Mouse (Mus musculus) lung, postnatal 0 days (tissue): ENCODE measurements around the gene Smarca1. TPM values are rescaled to one million over a fixed set of nuclear protein-coding genes. Genes with fewer than 3 reads are reported as not detected.

Source experiments
- ATAC-seq: fragments of 200-750 bp; cut with Nextera tagmentation; 2 replicates; pipeline ENCODE4 v1.8.0; 2017; ENCODE audit warnings: moderate library complexity
- DNase-seq: peaks from one replicate; pipeline ENCODE4 v3.0.0-alpha.2; 2016; ENCODE audit warnings: low spot score
- H3K27ac ChIP-seq: fragments of 300-500 bp; sonication (generic); 2 replicates; pipeline ENCODE4 v1.5.1; 2014; ENCODE audit warnings: antibody characterized with exemption, mild to moderate bottlenecking, low read length, mixed read lengths
- H3K27me3 ChIP-seq: fragments of 300-500 bp; sonication (generic); replicated peaks from 2 replicates; pipeline ENCODE4 v1.6.1; 2014; ENCODE audit warnings: low read length, mixed read lengths; ENCODE audit not compliant: insufficient read depth
- H3K36me3 ChIP-seq: fragments of 300-500 bp; sonication (generic); 2 replicates; pipeline ENCODE4 v1.6.1; 2014; ENCODE audit warnings: low read length, mixed read lengths; ENCODE audit not compliant: insufficient read depth
- H3K4me1 ChIP-seq: fragments of 300-500 bp; sonication (generic); 2 replicates; pipeline ENCODE4 v1.6.1; 2014; ENCODE audit warnings: antibody characterized with exemption, low read depth, low read length, mixed read lengths; ENCODE audit not compliant: insufficient read depth
- H3K4me2 ChIP-seq: fragments of 300-500 bp; sonication (generic); replicated peaks from 2 replicates; pipeline ENCODE4 v1.6.1; 2014; ENCODE audit warnings: low read depth, mild to moderate bottlenecking, low read length, moderate library complexity, mixed read lengths
- H3K4me3 ChIP-seq: fragments of 300-500 bp; sonication (generic); 2 replicates; pipeline ENCODE4 v1.5.1; 2014; ENCODE audit warnings: low read depth, low read length
- H3K9ac ChIP-seq: fragments of 300-500 bp; sonication (generic); replicated peaks from 2 replicates; pipeline ENCODE4 v1.6.1; 2014; ENCODE audit warnings: low read depth, mild to moderate bottlenecking
- H3K9me3 ChIP-seq: fragments of 300-500 bp; sonication (generic); 2 replicates; pipeline ENCODE4 v1.6.1; 2016; ENCODE audit warnings: low read length, mixed read lengths
- CTCF ChIP-seq: IDR thresholded peaks from 2 replicates; pipeline ENCODE4 v1.5.1; 2016; ENCODE audit warnings: antibody characterized with exemption, mild to moderate bottlenecking
- EP300 ChIP-seq: IDR thresholded peaks from 2 replicates; pipeline ENCODE4 v1.6.1; 2016; ENCODE audit warnings: antibody characterized with exemption, mild to moderate bottlenecking, control low read depth
- WGBS: fragments of 180-500 bp; shearing (Covaris S2); extraction: QIAGEN DNeasy Blood & Tissue Kit; methylation state at CpG from one replicate; pipeline ENCODE4 v1.1.7; 2014; 5-methylcytosine and 5-hydroxymethylcytosine counted together
- polyA plus RNA-seq: library from polyadenylated mRNA; unstranded; fragments of >200 nt; fragmentation: Nextera tagmentation; extraction: Ambion mirVana; gene quantifications from 2 replicates; pipeline ENCODE4 v1.2.1, GENCODE M21; 2015

The Smarca1 gene
- polyA plus RNA-seq, 1 experiment from 2014 or later, result 5.8 TPM

DNA sequence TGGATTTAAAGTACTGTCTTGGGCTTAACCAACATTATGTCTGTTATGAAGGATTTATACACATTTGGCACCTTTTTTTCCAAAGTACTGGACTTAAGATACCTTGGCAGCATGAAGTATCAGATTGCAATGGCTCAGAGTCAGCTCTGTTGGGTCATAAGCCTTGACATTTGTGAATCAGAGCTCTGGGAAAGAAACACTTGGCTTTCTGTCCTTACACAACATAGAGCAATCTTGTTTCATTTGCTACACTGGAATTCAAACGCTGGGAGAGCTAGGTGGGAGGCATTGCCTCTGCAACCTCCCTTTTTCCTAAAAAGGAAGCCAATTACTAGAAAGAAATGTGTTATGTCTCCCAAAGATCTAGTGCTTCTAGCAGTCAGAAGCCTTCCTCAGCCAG, 24.1 kb upstream of the Smarca1 start:
- no peak for TF ChIP-seq CTCF
- no peak for TF ChIP-seq EP300
- Histone ChIP-seq H3K9me3 (no peaks in the 10 kb centered on the region), H3K27me3 (no peaks in the 10 kb centered on the region), H3K4me1 (no peaks in the 10 kb centered on the region), H3K4me2 (no peak overlapping the region), H3K36me3 (no peaks in the 10 kb centered on the region), H3K4me3 (no peak overlapping the region), H3K9ac (no peak overlapping the region), H3K27ac (no peak overlapping the region)
- DNase-seq, result no peak
- WGBS, result 67% methylated on average over 1 of the region's 1 CpGs
- ATAC-seq, result no peak

DNA sequence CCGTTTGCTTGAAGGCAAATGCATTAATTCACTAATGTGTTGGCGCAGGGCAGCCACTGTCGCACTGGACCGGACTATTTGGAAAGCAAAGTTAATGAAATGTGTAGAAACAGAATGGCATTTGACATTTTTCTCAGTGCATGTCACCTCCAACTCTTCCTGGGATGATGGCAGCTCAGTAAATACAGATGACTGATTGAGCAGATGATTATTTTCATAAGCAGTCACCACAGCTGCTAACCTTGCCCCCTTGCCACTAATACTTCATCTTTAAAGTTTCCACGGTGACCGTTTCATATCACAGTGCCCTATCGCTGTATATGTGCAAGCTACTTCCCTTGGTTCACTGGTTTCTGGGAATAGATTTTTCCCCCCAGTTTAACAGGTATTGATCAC, 20.8 kb upstream of the Smarca1 start:
- ATAC-seq (no peak), DNase-seq (peak; percentile 9)
- Histone ChIP-seq H3K9me3 (no peaks in the 10 kb centered on the region), H3K4me1 (no peaks in the 10 kb centered on the region), H3K9ac (no peak overlapping the region), H3K4me2 (peak overlapping the region; percentile 53), H3K4me3 (no peak overlapping the region), H3K27me3 (no peaks in the 10 kb centered on the region), H3K36me3 (no peaks in the 10 kb centered on the region), H3K27ac (no peak overlapping the region)
- 40% methylated on average over 7 of the region's 7 CpGs for WGBS
- no peak for TF ChIP-seq EP300
- TF ChIP-seq CTCF, result no peak

GRCm38 (mm10) chrX:47912904-47913542, 20.2 kb upstream of the Smarca1 start:
- no peak for TF ChIP-seq CTCF
- no peak for TF ChIP-seq EP300
- peak overlapping the region; percentile 56; the same call in 1 of the 2 replicates for H3K9ac ChIP-seq
- H3K36me3 ChIP-seq, result no peaks in the 10 kb centered on the region
- H3K27me3 ChIP-seq, result no peaks in the 10 kb centered on the region
- ATAC-seq (peak; percentile 5; the same call in 1 of the 2 replicates), DNase-seq (peak; percentile 19)
- H3K4me1 ChIP-seq, result no peaks in the 10 kb centered on the region
- no peaks in the 10 kb centered on the region for H3K9me3 ChIP-seq
- peak overlapping the region; percentile 53 for H3K4me2 ChIP-seq
- H3K27ac ChIP-seq, result no peak overlapping the region
- 13% methylated on average over 8 of the region's 8 CpGs for WGBS
- peak overlapping the region; percentile 58 for H3K4me3 ChIP-seq

DNA sequence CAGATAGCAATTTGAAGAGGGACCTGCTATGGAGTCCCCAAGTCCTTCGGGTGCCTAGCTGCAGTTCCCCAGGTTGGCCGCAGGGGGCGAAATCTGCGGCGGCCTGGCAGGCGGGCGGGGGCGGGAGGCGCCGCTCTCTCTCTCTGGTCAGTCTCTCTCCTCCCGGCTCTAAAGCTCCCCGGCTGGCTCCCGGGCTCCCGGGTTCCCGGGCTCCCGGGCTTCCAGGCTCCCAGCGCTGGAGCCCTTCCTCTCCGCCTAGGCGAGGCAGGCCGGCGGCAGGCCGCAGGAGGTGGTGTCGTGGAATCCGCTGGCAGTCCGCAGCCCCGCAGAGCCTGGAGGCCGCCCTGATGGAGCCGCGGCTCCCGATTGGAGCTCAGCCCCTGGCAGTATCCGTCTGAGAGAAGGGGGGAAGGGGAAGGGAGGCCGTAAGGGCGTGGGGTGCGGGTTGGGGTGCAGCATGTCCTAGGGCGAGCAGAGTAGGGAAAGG, 19.6 kb upstream of the Smarca1 start, which contains the start of gene Ocrl:
Ocrl (plus strand) TSS at position 82 of the 487 bp plus-strand sequence.
- TF ChIP-seq CTCF (peak; percentile 75), EP300 (no peak)
- ATAC-seq, result peak; percentile 88
- Histone ChIP-seq H3K36me3 (no peaks in the 10 kb centered on the region), H3K4me1 (no peaks in the 10 kb centered on the region), H3K4me2 (peak within 1 kb of the TSS; percentile 53), H3K9me3 (no peaks in the 10 kb centered on the region), H3K27ac (peak within 1 kb of the TSS; percentile 75), H3K4me3 (peak within 1 kb of the TSS; percentile 58), H3K9ac (peak within 1 kb of the TSS; percentile 56), H3K27me3 (no peaks in the 10 kb centered on the region)
- 10% methylated on average over 30 of the region's 35 CpGs for WGBS
- peak; percentile 65 for DNase-seq

DNA sequence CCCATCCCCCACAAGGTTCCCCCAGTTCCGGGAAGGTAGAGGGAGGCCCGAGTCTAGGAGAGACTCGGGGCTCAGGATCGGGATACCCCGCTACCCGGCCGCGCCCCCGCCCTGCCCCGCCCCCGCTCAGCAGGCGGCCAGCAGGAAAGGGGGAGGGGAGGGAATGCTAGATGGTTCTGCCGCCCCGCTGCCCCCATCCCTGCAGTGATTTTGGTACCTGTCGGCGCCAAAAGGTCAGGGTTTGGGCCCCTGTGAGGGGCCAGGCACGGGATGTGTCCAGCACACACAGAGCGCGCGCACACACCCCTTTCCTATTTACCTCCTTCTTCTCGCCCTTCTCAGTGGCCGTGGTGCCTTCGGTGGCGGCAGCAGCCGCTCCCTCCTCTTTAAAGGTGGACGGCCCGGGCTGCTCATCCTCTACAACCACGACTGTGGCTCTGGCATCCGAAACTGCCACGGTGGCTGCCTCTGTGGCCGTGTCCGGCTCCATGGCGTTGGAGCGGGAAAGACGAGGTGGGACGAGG, 805 bp downstream of the Smarca1 start:
- DNase-seq (no peak), ATAC-seq (peak; percentile 55; the same call in 1 of the 2 replicates)
- 0 out of 2 replicates have a peak overlapping the region, but pooled peaks have one; percentile 23 for H3K9ac ChIP-seq
- H3K27me3 ChIP-seq, result no peaks in the 10 kb centered on the region
- 18% methylated on average over 12 of the region's 36 CpGs for WGBS
- H3K4me1 ChIP-seq, result no peaks in the 10 kb centered on the region
- H3K4me2 ChIP-seq, result peak overlapping the region; percentile 65
- H3K4me3 ChIP-seq, result peak overlapping the region; percentile 52
- H3K9me3 ChIP-seq, result no peaks in the 10 kb centered on the region
- no peaks in the 10 kb centered on the region for H3K36me3 ChIP-seq
- no peak overlapping the region for H3K27ac ChIP-seq
- TF ChIP-seq EP300 (no peak), CTCF (no peak)

DNA sequence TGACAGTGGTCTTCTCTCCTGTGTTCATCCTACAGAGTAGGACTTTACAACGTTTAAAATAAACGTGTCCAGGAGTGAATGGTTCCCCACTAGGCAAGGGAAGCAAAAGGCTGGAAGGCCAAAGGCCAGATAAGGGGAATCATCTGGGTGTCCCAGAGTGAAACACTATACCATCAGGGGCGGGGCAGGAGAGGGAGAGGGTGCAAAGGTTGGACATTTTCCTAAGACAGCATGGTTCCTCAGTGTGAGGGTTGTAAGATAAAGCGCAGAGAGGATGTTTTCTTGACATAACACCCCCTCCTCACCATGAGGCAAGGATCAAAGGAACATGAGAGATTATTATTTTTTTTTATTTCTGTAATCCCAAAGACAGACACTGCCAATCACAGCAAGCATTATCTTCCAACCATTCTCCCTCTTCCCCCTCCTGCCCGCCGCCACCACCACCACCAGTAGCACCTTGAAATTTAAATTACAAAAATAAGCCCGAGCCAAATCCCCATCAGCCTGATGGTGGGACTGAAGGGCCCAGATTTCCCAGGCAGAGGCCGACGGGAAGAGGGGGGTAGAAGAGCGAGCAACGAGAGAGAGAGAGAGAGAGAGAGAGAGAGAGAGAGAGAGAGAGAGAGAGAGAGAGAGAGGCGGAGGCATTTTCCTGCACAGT, 1.4 kb downstream of the Smarca1 start:
- Histone ChIP-seq H3K27ac (no peak overlapping the region), H3K9ac (no peak overlapping the region)
- 8% methylated on average over 8 of the region's 12 CpGs for WGBS

More for the DNA sequence above, 1.4 kb downstream of the Smarca1 start:
- Histone ChIP-seq H3K4me3 (peak overlapping the region; percentile 52), H3K4me1 (no peaks in the 10 kb centered on the region), H3K27me3 (no peaks in the 10 kb centered on the region), H3K9me3 (no peaks in the 10 kb centered on the region), H3K36me3 (no peaks in the 10 kb centered on the region), H3K4me2 (peak overlapping the region; percentile 65)
- TF ChIP-seq CTCF (no peak), EP300 (no peak)
- ATAC-seq (no peak), DNase-seq (no peak)
